Comparison of ENCODE assay signal across 14 mouse cellular contexts in genomic region chr15:5262095-5262667, GRCm38 (mm10). TPM values are rescaled to one million over a fixed set of nuclear protein-coding genes. Genes with fewer than 3 reads are reported as not detected.
DNase-seq lines count a peak whose midpoint lies in the region; ATAC-seq and TF ChIP-seq lines count a peak whose summit lies in the region.
"Had no signal": no experiment of that assay in that cellular context is flagged by ENCODE, and none has a peak within 500 bp of the region (broad histone marks: within the 10 kb centered on the region; RNA-seq: fewer than 3 reads in every experiment).

No protein-coding gene starts in this region.

- no peaks in the 10 kb centered on the region for H3K36me3 ChIP-seq in kidney, adult 2 months (ENCODE audit: control insufficient read depth, insufficient read depth, low read length)
- H3K36me3 ChIP-seq: embryonic facial prominence, embryonic 12.5 days; midbrain, embryonic 10.5 days had no signal

- no peak for TF ChIP-seq POLR2A in kidney, adult 2 months (IDR thresholded peaks at IDR 0.05; ENCODE audit: low read depth, low read length)

- no peak overlapping the region for H3K27ac ChIP-seq in kidney, adult 2 months (ENCODE audit: insufficient read depth, low read depth, low read length)
- H3K27ac ChIP-seq: embryonic facial prominence, embryonic 12.5 days; midbrain, embryonic 10.5 days had no signal

- no peaks in the 10 kb centered on the region for H3K27me3 ChIP-seq in kidney, adult 2 months (replicated peaks; ENCODE audit: control insufficient read depth, insufficient read depth, low read length)
- H3K27me3 ChIP-seq: embryonic facial prominence, embryonic 12.5 days had no signal

- TF ChIP-seq CTCF in kidney, adult 2 months (conservative IDR thresholded peaks at IDR 0.05; ENCODE audit: insufficient read depth, insufficient read length, low read depth, low read length) = no peak

- 44% methylated on average over 13 of the region's 13 CpGs for WGBS in kidney, adult 2 months

- peak; percentile 20 for DNase-seq in kidney, adult 2 months
- no peak for DNase-seq in kidney, postnatal 10 days
- peak; percentile 19 for DNase-seq in ovary, adult 18-20 months (ENCODE audit: low spot score)
- no peak for DNase-seq in ovary, postnatal 14 days (ENCODE audit: low spot score)
- DNase-seq in kidney, postnatal 14 days = peak; percentile 11
- no peak for DNase-seq in cerebellum, postnatal 10 days
- DNase-seq: adrenal gland, adult 2 months; cerebellum, adult 2 months; gastrocnemius, postnatal 25 days; lung, postnatal 36 days; thymus, adult 18-20 months had no signal

- no peak for ATAC-seq in activated CD4-positive, CD25-positive, alpha-beta regulatory T cell, adult 4 months

- no peak overlapping the region for H3K4me3 ChIP-seq in kidney, adult 2 months (ENCODE audit: insufficient read depth, low read depth, low read length)
- H3K4me3 ChIP-seq: embryonic facial prominence, embryonic 12.5 days; midbrain, embryonic 10.5 days had no signal

- peaks cover 3% of the 10 kb centered on the region; the same call in 1 of the 2 replicates for H3K4me1 ChIP-seq in kidney, adult 2 months (ENCODE audit: control insufficient read depth, insufficient read depth, low read length)
- H3K4me1 ChIP-seq: embryonic facial prominence, embryonic 12.5 days; midbrain, embryonic 10.5 days had no signal

RNA-seq across cellular contexts. Expression of gene Ptger4, which starts 18.2 kb away (rescaled TPM):
- polyA plus RNA-seq in kidney, adult 2 months (2012; rRNA removed) = 5.6 and 5.7 TPM in 2 replicates
- polyA plus RNA-seq in activated CD4-positive, CD25-positive, alpha-beta regulatory T cell, adult 4 months (2017; shearing (Covaris generic)) = 10 to 100 TPM; 33.9 to 36.7 TPM

Comparison
In these comparisons a context has a peak if more than half of its experiments do, and no peak if none do; other contexts are left out.
1. DNase-seq: peak in kidney, adult 2 months (single experiment), ovary, adult 18-20 months (single experiment) and kidney, postnatal 14 days (single experiment); none in kidney, postnatal 10 days (single experiment), ovary, postnatal 14 days (single experiment) and cerebellum, postnatal 10 days (0 of 2).